Mouse (Mus musculus) NIH3T3 (cell line): Measurements from ENCODE around the gene Fxyd5.

Source experiments
- DNase-seq: peaks from one replicate; pipeline ENCODE4 v3.0.0-alpha.2; 2012; ENCODE audit warnings: low read depth

The Fxyd5 gene

DNA sequence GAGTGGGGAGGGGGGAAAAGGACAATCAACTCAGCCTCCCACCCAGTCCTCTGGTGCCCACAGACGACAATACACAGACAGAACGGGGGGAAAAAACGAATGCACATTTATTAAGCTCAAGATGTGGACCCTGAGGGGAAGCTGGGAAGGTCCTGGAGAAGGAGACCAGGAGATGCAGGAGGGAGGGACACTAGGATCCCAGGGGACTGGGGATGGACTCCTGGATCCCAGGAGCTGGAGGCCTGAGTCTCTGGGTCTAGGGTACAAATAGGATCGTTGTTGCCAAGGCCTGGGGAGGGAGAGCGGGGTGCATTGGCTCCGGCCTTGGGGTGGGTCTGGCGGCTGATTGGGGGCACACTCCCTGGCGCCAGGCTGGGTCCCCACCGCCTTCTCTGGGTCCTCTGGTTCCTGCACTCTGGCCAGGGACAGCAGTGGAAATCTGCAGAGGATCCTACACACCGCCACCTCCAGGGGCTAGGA lies at the start of gene Fxyd5:
TSS of gene Fxyd5 (minus strand) at position 51 of the 480 bp plus-strand sequence.
- DNase-seq, result no peak

GRCm38 (mm10) chr7:31089721-31090120 lies 47.4 kb upstream of the Fxyd5 start:
- no peak for DNase-seq

DNA sequence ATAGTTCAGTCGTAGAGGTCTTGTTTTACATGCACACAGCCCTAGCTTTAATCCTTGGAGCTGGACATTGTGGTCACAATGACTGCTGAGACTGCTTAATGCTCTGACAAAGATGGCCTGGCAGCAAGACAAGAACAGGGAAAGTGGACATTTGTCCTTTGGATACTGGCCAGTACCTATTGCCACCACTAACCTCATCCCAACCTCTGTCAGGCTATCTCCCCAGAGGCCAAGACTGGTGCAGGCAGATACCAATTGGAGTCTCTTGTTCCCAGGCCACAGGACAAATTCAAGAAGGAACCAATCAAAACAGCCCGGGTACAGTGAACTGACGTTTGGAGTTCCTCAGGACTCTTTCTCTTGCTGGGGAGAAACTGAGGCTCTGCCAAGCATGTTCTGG lies 45.9 kb upstream of the Fxyd5 start:
- no peak for DNase-seq

GRCm38 (mm10) chr7:31087262-31087661 lies 45.0 kb upstream of the Fxyd5 start:
- DNase-seq, result no peak

GRCm38 (mm10) chr7:31086175-31086755 lies 44.0 kb upstream of the Fxyd5 start:
- no peak for DNase-seq

DNA sequence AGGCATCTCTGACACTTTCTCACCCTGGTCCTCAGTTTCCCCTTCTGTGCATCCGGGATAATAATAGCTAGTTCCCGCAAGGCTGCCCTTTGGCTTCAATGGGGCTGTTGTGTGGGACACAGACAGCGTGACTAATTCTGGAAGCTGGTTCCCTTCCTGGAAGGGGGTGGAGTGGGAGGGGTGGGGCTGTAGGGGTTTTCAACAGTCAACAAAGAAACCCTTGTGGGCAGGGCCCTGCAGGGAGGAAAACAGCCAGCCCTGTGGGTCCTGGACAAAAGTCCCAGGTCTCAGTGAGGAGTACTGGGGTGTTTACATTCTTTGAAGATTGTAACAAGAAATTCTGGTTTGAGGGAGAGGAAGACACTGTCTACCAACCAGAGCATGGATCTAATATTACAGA lies 42.9 kb upstream of the Fxyd5 start:
- DNase-seq, result peak; percentile 52

DNA sequence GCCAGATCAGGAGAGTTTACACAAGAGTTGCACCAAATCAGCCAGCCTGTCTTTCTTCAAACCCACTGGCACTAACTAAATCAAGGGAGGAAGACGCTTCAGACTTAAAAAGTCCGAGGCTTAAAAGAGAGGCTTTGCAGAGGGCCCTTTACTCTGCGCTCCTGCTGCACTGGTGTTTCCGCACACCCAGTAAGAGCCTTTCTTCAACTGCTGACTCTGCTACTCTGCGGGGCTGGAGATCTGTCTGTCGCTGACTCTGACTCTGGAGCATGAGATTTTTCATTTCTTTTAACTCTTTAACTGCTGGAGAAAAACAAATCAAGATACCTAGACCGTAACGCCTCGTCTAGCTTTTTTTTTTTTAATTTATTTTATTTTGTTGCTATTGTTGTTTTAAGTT lies 41.9 kb upstream of the Fxyd5 start:
- no peak for DNase-seq

DNA sequence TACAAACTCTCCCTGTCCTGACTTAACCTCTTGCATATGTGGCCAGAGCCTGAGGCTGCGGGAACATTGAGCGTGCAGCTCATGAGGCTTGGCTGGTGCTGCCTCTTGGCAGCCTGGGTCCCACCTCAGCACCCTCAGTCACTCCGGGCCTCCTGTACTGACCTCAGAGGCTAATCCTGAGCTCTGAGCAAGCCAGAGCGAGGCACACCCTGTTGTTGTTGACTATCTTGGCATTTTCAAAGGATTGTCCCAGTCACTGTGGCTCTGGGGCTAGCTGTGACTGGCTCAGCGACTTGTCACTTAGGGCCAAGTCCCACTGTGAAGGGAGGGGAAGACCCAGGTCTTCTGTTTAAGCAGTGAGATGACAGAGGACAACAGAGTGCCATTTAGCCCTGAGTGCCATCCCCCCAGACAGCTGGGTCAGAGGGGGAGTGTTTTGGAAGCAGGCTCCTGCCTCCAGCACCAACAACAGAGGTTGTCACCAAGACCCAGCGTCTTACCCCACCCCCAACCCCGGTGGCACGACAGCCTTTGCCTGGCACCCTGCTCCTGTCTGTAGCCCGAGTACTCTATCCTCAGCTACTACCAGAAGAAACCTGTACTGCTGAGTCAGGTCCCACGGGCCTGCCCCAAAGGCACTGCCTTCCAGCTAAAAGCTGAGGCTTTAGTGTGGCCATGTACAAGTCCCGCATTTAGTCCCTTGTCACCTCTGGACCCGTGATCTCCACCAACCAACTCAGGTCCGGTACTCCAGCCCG lies 40.7 kb upstream of the Fxyd5 start:
- no peak for DNase-seq

DNA sequence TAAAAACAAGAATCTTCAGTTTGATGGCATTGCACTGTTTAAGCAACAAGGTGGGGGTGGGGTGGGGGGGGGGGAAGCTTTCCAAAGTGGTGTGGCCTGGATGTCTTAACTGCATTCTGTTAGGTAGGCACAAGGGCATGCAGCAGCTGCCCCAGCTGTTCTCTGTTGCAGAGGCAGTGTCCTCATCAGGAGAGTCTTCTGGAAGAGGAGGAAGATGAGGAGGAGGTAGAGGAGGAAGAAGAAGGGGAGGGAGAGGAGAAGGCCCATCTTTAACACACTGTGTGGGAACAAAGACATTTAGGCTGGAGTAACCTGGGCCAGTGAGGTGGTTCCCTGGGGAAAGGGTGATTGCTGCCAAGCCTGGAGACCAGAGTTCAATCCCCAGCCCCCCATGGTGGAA lies 39.8 kb upstream of the Fxyd5 start:
- DNase-seq, result no peak

DNA sequence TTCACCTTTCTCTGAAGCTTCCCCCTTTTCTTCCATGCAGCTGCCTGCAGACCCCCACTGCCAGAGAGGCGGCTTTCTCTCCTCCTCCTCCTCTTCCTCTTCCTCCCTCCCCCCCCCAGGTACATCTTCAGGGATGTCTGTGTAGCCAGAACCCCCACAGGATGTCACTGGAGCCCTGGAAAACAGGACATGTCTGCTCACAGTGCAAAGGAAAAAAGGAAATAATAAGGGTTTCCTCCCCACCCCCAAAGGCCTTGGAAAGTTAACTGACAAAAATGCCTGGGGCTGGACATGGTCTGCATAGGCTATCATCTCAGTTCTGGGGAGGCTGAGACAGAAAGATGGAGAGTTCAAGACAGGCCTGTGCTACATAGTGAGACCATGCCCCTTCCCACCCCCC lies 38.8 kb upstream of the Fxyd5 start:
- no peak for DNase-seq

DNA sequence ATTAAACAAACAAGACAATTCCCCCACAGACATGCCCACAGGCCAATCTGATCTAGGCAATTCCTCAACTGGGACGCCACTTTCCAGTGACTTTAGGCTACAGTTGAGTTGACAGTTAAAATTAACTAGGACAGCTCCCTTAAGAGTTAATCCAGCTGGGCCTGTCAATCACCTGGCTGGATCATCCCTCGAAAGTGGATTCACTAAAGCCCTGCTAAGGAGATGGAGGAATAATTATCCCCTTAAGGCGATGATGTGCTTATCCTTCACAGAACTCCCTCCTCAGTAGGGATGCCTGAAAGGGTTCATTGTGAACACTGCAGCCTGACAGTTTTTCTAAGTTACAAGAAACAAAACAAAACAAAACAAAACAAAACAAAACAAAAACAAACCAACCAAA lies 38.3 kb upstream of the Fxyd5 start:
- DNase-seq, result no peak

GRCm38 (mm10) chr7:31079670-31080069 lies 37.4 kb upstream of the Fxyd5 start:
- DNase-seq, result no peak

GRCm38 (mm10) chr7:31077885-31078445 lies 35.7 kb upstream of the Fxyd5 start:
- peak; percentile 82 for DNase-seq

DNA sequence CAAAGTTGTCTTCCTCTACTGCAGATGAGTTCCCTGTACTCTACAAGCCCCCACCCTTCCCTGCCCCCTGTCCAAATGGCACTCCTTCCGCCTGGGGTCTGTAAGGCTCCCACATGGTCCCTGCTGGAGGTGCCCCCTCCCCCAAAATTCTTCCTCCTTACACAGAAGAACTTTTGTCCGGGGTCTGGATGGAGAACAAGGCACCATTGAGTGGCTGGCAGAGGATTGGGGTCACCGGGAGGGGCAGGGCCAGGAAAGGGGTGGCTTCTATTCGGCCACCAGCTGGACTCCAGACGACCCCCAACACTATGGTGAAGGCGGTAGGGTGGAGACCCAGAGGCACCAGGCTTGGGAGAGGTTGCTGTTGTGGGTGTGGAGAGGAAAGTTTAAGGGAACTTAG lies 35.2 kb upstream of the Fxyd5 start:
- no peak for DNase-seq

- no peak for DNase-seq
Observed at GRCm38 (mm10) chr7:31076492-31076891, 34.2 kb upstream of the Fxyd5 start, which contains the start of gene Fxyd3. Fxyd3 (minus strand) TSS chr7:31076704.

- no peak for DNase-seq
Observed at GRCm38 (mm10) chr7:31074713-31075069, 32.4 kb upstream of the Fxyd5 start.

GRCm38 (mm10) chr7:31074061-31074712 lies 31.9 kb upstream of the Fxyd5 start:
- DNase-seq, result no peak

- DNase-seq, result no peak
Observed at GRCm38 (mm10) chr7:31073546-31073945, 31.3 kb upstream of the Fxyd5 start.

DNA sequence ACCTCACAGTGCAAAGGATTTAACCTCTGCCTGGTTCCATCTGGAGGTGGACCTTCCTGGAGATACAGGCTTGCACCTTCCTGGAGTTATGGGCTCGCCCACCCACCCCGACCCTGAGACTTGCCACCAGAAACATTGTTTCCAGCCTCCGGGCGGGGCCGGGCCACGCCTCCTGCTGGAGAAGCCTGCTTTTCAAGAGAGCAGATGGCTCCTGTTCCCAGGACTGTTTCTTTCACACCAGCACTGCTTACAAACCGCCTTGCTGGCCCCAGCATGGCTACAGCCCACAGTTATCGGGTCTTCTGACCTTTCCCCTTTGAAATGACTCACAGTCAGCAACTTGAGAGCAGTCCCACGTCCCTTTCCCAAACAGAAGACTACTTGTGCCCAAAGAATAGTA lies 30.0 kb upstream of the Fxyd5 start:
- DNase-seq, result no peak

GRCm38 (mm10) chr7:31070324-31070723 lies 28.0 kb upstream of the Fxyd5 start:
- no peak for DNase-seq

DNA sequence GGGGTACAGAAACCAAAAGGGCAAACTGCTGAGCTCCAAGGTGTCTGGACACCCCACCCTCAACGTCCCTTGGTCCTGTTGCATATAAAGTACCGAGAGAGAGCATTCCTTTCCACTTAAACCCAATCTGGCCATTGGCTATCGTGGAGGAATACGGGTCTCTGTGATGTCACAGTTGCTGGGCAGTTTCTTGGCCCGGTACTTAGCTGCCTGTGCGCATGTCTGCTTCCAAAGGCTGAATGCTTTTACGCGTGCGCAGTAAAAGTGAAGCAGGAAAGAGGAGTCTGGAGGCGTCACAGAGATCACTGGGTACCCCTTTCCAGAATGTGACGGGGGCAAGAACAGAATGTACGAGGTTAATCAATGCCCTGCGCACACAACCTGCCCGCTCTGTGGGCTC lies 27.2 kb upstream of the Fxyd5 start:
- DNase-seq, result no peak

GRCm38 (mm10) chr7:31067836-31068235 lies 25.6 kb upstream of the Fxyd5 start:
- DNase-seq, result peak; percentile 64

DNA sequence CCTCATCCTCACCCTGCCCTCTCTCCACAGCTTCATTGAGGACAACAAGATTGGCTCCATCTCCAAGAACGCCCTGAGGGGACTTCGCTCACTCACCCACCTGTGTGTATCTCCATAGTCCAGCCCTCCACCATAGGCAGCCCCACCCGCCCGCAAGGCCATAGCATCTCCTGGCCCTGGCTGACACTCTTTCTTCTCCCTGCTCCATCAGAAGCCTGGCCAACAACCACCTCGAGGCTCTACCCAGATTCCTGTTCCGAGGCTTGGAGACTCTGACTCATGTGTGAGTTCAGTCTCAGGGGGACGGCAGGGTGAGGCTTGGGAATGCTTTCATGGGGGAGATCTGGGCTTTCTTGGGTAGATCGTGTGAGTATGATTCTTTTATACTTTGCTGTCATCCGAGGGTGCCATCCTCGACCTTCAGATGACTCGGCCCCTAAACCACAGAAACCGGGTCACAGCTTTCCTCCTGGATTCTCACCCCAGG lies 20.8 kb upstream of the Fxyd5 start:
- DNase-seq, result peak; percentile 81
